Mouse (Mus musculus): ENCODE results near the gene 2310030G06Rik.

GRCm38 (mm10) chr9:50753947-50754346 is 7.6 kb upstream of the 2310030G06Rik start:
- TF ChIP-seq EP300 (IDR thresholded peaks at IDR 0.05; ENCODE audit: low read depth in 1 of 2, low read length in 2 of 2) = no peak
- no peak for TF ChIP-seq RAD21 (IDR thresholded peaks at IDR 0.05; ENCODE audit: low read depth, low read length)
- no peak for TF ChIP-seq POLR2A (IDR thresholded peaks at IDR 0.05; ENCODE audit: control insufficient read depth in 1 of 2, insufficient read depth in 1 of 2, low read depth in 1 of 2, low read length in 2 of 2, poor library complexity in 1 of 2)
- TF ChIP-seq KAT2A (conservative IDR thresholded peaks at IDR 0.05; ENCODE audit: low read depth, low read length) = no peak
- no peak for TF ChIP-seq ZMIZ1 (IDR thresholded peaks at IDR 0.05; ENCODE audit: low read depth, low read length)
- TF ChIP-seq MAZ (IDR thresholded peaks at IDR 0.05; ENCODE audit: low read depth, low read length) = no peak
- no peak for TF ChIP-seq CTCF (IDR thresholded peaks at IDR 0.05 in 2 of 3, conservative IDR thresholded peaks at IDR 0.05 in 1 of 3; ENCODE audit: control insufficient read depth in 1 of 3, insufficient read depth in 1 of 3, low read depth in 2 of 3, low read length in 3 of 3, poor library complexity in 1 of 3, severe bottlenecking in 1 of 3)
- TF ChIP-seq RCOR1 (IDR thresholded peaks at IDR 0.05; ENCODE audit: low read depth, low read length) = no peak
- TF ChIP-seq HCFC1 (IDR thresholded peaks at IDR 0.05; ENCODE audit: low read depth, low read length) = no peak
- no peak for TF ChIP-seq USF1 (IDR thresholded peaks at IDR 0.05; ENCODE audit: low read depth, low read length)
- TF ChIP-seq POLR2AphosphoS5 (IDR thresholded peaks at IDR 0.05; ENCODE audit: borderline replicate concordance, low read depth, low read length) = no peak
- no peak for TF ChIP-seq MYB (IDR thresholded peaks at IDR 0.05; ENCODE audit: low read depth, low read length)
- TF ChIP-seq TCF12 (IDR thresholded peaks at IDR 0.05; ENCODE audit: low read depth, low read length) = no peak
- TF ChIP-seq CHD1 (IDR thresholded peaks at IDR 0.05; ENCODE audit: low read depth, low read length) = no peak

Measured in MEL (cell line).